Mouse (Mus musculus): Measurements from ENCODE around the gene BC048562. TPM values are rescaled to one million over a fixed set of nuclear protein-coding genes. Genes with fewer than 3 reads are reported as not detected.
A peak's percentile ranks its signal among the peaks of the same experiment; 100 is the strongest.

BC048562 gene
- polyA plus RNA-seq, 1 experiment from 2014 or later = not detected

GRCm38 (mm10) chr9:108461675-108462074, 25.4 kb downstream of the BC048562 start:
- Histone ChIP-seq H3K9ac (no peak overlapping the region; the same call in 1 of the 2 replicates), H3K4me3 (replicated peaks) (peak overlapping the region; percentile 92), H3K4me1 (peaks cover 20% of the 10 kb centered on the region), H3K36me3 (peaks cover 45% of the 10 kb centered on the region), H3K27me3 (no peaks in the 10 kb centered on the region), H3K27ac (replicated peaks) (no peak overlapping the region), H3K9me3 (replicated peaks) (no peaks in the 10 kb centered on the region), H3K4me2 (replicated peaks) (peak overlapping the region; percentile 66)
- 85% methylated on average over 5 of the region's 5 CpGs for WGBS
- ATAC-seq (ENCODE audit: insufficient number of reproducible peaks, low FRiP score, low TSS enrichment, low read depth) = no peak

- Histone ChIP-seq H3K27ac (replicated peaks) (no peak overlapping the region), H3K27me3 (no peaks in the 10 kb centered on the region), H3K4me1 (peaks cover 20% of the 10 kb centered on the region), H3K9ac (no peak overlapping the region), H3K4me3 (replicated peaks) (peak overlapping the region; percentile 92), H3K9me3 (replicated peaks) (no peaks in the 10 kb centered on the region), H3K4me2 (replicated peaks) (no peak overlapping the region), H3K36me3 (peaks cover 51% of the 10 kb centered on the region)
- 90% methylated on average over 10 of the region's 10 CpGs for WGBS
- no peak for ATAC-seq (ENCODE audit: insufficient number of reproducible peaks, low FRiP score, low TSS enrichment, low read depth)
These were observed 25.9 kb downstream of the BC048562 start for GRCm38 (mm10) chr9:108462192-108462591.

GRCm38 (mm10) chr9:108463713-108464112, 27.4 kb downstream of the BC048562 start:
- ATAC-seq (ENCODE audit: insufficient number of reproducible peaks, low FRiP score, low TSS enrichment, low read depth) = no peak
- Histone ChIP-seq H3K9ac (no peak overlapping the region), H3K36me3 (peaks cover 52% of the 10 kb centered on the region), H3K4me3 (replicated peaks) (no peak overlapping the region), H3K27ac (replicated peaks) (no peak overlapping the region), H3K4me2 (replicated peaks) (no peak overlapping the region), H3K27me3 (no peaks in the 10 kb centered on the region), H3K9me3 (replicated peaks) (no peaks in the 10 kb centered on the region), H3K4me1 (peaks cover 20% of the 10 kb centered on the region)
- 95% methylated on average over 9 of the region's 9 CpGs for WGBS

GRCm38 (mm10) chr9:108466219-108466618, 29.9 kb downstream of the BC048562 start:
- H3K27me3 ChIP-seq = no peaks in the 10 kb centered on the region
- no peak for ATAC-seq (ENCODE audit: insufficient number of reproducible peaks, low FRiP score, low TSS enrichment, low read depth)
- H3K9me3 ChIP-seq (replicated peaks) = no peaks in the 10 kb centered on the region
- peaks cover 52% of the 10 kb centered on the region for H3K36me3 ChIP-seq
- no peak overlapping the region for H3K27ac ChIP-seq (replicated peaks)
- no peak overlapping the region for H3K4me3 ChIP-seq (replicated peaks)
- no peak overlapping the region for H3K9ac ChIP-seq
- 78% methylated on average over 2 of the region's 2 CpGs for WGBS
- peaks cover 10% of the 10 kb centered on the region for H3K4me1 ChIP-seq
- no peak overlapping the region for H3K4me2 ChIP-seq (replicated peaks)

- Histone ChIP-seq H3K9me3 (replicated peaks) (no peaks in the 10 kb centered on the region), H3K4me3 (replicated peaks) (no peak overlapping the region), H3K4me2 (replicated peaks) (no peak overlapping the region), H3K27ac (replicated peaks) (no peak overlapping the region), H3K4me1 (no peaks in the 10 kb centered on the region), H3K9ac (no peak overlapping the region), H3K36me3 (peaks cover 29% of the 10 kb centered on the region), H3K27me3 (no peaks in the 10 kb centered on the region)
- WGBS = 76% methylated on average over 5 of the region's 5 CpGs
- no peak for ATAC-seq (ENCODE audit: insufficient number of reproducible peaks, low FRiP score, low TSS enrichment, low read depth)
These were observed 33.1 kb downstream of the BC048562 start for GRCm38 (mm10) chr9:108469430-108469829.

DNA sequence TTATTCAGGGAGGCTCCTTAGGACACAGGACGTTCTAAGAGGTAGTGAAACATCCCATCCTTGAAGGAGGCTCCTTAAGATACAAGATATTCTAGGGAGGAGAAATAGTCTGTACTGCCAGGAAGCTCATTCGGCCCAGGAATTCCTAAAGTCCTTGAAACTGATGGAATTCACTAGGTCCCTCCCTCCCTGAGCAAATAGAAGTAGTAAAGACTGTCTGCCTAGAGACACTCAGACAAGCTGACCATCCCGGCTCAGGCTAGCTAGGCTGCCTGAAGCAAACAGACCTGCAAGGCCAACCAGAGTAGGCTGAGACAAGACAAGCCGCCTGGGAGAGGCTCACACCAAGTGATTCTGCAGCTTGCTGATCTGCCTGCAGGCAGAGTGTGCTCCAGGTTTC, 33.6 kb downstream of the BC048562 start:
- Histone ChIP-seq H3K36me3 (peaks cover 24% of the 10 kb centered on the region), H3K9me3 (replicated peaks) (no peaks in the 10 kb centered on the region), H3K4me2 (replicated peaks) (no peak overlapping the region), H3K27me3 (no peaks in the 10 kb centered on the region), H3K27ac (replicated peaks) (no peak overlapping the region), H3K9ac (no peak overlapping the region), H3K4me3 (replicated peaks) (no peak overlapping the region), H3K4me1 (no peaks in the 10 kb centered on the region)
- 71% methylated on average over 4 of the region's 4 CpGs for WGBS
- no peak for ATAC-seq (ENCODE audit: insufficient number of reproducible peaks, low FRiP score, low TSS enrichment, low read depth)

DNA sequence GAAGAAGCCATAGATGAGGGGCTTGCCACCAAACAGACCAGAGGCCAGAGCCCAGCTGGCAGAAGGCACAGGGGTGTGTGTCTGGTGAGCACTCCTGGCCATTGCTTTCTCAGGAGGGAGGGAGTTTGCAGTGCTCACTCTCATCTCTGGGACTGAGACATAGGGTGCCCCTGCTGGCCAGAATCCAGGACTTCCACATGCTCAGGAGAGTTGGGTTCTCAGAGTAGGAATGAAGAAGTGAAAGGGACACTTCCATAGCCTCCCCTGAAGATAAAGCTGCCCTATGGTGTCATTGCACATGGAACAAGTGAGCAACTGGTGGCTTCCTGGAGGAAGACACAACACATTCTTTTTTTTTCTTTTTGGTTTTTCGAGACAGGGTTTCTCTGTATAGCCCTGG, 38.2 kb downstream of the BC048562 start:
- H3K9me3 ChIP-seq (replicated peaks) = no peaks in the 10 kb centered on the region
- H3K9ac ChIP-seq = no peak overlapping the region
- H3K4me2 ChIP-seq (replicated peaks) = no peak overlapping the region
- no peak overlapping the region for H3K4me3 ChIP-seq (replicated peaks)
- peaks cover 8% of the 10 kb centered on the region for H3K4me1 ChIP-seq
- H3K36me3 ChIP-seq = no peaks in the 10 kb centered on the region
- H3K27me3 ChIP-seq = no peaks in the 10 kb centered on the region
- 89% methylated on average over 1 of the region's 1 CpGs for WGBS
- no peak for ATAC-seq (ENCODE audit: insufficient number of reproducible peaks, low FRiP score, low TSS enrichment, low read depth)
- no peak overlapping the region for H3K27ac ChIP-seq (replicated peaks)

DNA sequence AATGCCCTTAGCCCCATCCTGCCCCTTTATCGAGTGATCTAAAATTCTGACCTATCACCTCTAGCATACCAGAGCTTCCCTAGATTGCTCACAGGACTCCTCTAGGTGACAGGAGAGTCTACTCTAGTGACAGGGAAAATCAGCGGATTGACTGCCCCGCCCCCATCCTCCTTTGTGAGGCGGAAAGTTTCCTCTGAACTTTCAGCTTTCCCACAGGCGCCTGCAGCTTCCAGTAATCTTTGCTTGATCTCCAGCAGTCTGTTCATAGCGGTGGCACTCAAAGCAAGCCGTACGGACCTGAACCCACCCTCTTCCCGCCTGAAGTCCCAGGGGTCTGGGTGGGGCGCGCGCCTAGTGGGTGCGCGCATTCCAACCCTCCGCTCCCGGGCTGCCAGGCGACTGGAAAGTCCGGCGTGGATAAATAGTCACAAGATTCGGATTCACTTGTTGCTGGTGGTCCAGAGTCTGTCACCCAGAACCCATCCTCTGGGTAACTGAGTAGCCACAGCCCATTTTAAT, 42.4 kb downstream of the BC048562 start:
- Histone ChIP-seq H3K9me3 (replicated peaks) (no peaks in the 10 kb centered on the region), H3K4me3 (replicated peaks) (peak overlapping the region; percentile 55), H3K36me3 (peaks cover 24% of the 10 kb centered on the region), H3K4me1 (peaks cover 27% of the 10 kb centered on the region), H3K9ac (peak overlapping the region; percentile 39), H3K27ac (replicated peaks) (peak overlapping the region; percentile 91), H3K27me3 (no peaks in the 10 kb centered on the region), H3K4me2 (replicated peaks) (peak overlapping the region; percentile 80)
- peak; percentile 79 for ATAC-seq (ENCODE audit: insufficient number of reproducible peaks, low FRiP score, low TSS enrichment, low read depth)
- WGBS = 0% methylated on average over 20 of the region's 20 CpGs

GRCm38 (mm10) chr9:108479241-108479640, 43.0 kb downstream of the BC048562 start:
- Histone ChIP-seq H3K4me3 (replicated peaks) (peak overlapping the region; percentile 63), H3K36me3 (peaks cover 30% of the 10 kb centered on the region), H3K27me3 (no peaks in the 10 kb centered on the region), H3K27ac (replicated peaks) (peak overlapping the region; percentile 91), H3K4me1 (peaks cover 27% of the 10 kb centered on the region), H3K4me2 (replicated peaks) (peak overlapping the region; percentile 80), H3K9ac (0 out of 2 replicates have a peak overlapping the region, but pooled peaks have one; percentile 39), H3K9me3 (replicated peaks) (no peaks in the 10 kb centered on the region)
- 34% methylated on average over 11 of the region's 11 CpGs for WGBS
- no peak for ATAC-seq (ENCODE audit: insufficient number of reproducible peaks, low FRiP score, low TSS enrichment, low read depth)

- peaks cover 27% of the 10 kb centered on the region for H3K4me1 ChIP-seq
- H3K27ac ChIP-seq (replicated peaks) = peak within 1 kb of the TSS; percentile 91
- WGBS = 6% methylated on average over 10 of the region's 10 CpGs
- H3K27me3 ChIP-seq = no peaks in the 10 kb centered on the region
- peak within 1 kb of the TSS; percentile 69 for H3K9ac ChIP-seq
- peak within 1 kb of the TSS; percentile 63 for H3K4me3 ChIP-seq (replicated peaks)
- peak within 1 kb of the TSS; percentile 80 for H3K4me2 ChIP-seq (replicated peaks)
- H3K9me3 ChIP-seq (replicated peaks) = no peaks in the 10 kb centered on the region
- ATAC-seq (ENCODE audit: insufficient number of reproducible peaks, low FRiP score, low TSS enrichment, low read depth) = peak; percentile 44
- peaks cover 34% of the 10 kb centered on the region for H3K36me3 ChIP-seq
These were observed 43.6 kb downstream of the BC048562 start, which contains the start of gene Lamb2 for GRCm38 (mm10) chr9:108479721-108480351. TSS of gene Lamb2 (plus strand) at chr9:108479736.

DNA sequence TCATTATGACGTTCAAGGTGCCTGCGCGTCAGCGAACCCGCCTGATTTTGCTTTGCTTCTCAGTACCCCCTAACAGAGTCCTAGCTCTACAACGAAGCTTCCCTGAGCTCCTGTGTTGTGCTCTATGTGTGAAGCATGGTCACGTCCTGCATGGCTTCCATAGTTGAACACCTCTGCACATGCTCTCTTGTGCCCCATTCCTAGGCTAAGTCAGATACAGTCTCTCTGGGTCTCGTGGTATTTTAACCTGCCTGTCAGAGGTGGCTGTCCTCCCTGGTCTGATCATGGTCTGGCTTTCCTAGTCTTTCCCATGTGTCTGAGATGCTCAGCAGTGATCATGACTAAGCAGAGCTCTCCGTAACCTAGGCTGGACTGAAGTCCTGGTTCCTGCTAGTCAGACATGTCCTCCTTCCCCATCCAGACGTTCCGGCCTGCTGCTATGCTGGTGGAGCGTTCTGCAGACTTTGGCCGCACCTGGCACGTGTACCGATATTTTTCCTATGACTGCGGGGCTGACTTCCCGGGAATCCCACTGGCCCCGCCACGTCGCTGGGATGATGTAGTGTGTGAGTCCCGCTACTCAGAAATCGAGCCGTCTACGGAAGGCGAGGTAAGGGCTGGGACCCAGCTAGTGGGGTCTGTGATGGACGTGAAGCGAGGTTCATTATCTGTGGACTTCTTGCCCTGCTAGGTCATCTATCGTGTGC, 44.7 kb downstream of the BC048562 start:
- H3K9ac ChIP-seq = no peak overlapping the region
- 89% methylated on average over 28 of the region's 28 CpGs for WGBS

More for the DNA sequence above, 44.7 kb downstream of the BC048562 start:
- peaks cover 45% of the 10 kb centered on the region for H3K36me3 ChIP-seq
- H3K4me3 ChIP-seq (replicated peaks) = peak overlapping the region; percentile 63
- H3K9me3 ChIP-seq (replicated peaks) = no peaks in the 10 kb centered on the region
- no peak for ATAC-seq (ENCODE audit: insufficient number of reproducible peaks, low FRiP score, low TSS enrichment, low read depth)
- H3K4me1 ChIP-seq = peaks cover 27% of the 10 kb centered on the region
- no peaks in the 10 kb centered on the region for H3K27me3 ChIP-seq
- H3K27ac ChIP-seq (replicated peaks) = no peak overlapping the region
- peak overlapping the region; percentile 80 for H3K4me2 ChIP-seq (replicated peaks)
